Mouse (Mus musculus): ENCODE data around the gene Svep1. TPM values are rescaled to one million over a fixed set of nuclear protein-coding genes. Genes with fewer than 3 reads are reported as not detected.

Gene Svep1
- total and polyA plus RNA-seq, 2 experiments: 0.20 to 0.46 TPM

DNA sequence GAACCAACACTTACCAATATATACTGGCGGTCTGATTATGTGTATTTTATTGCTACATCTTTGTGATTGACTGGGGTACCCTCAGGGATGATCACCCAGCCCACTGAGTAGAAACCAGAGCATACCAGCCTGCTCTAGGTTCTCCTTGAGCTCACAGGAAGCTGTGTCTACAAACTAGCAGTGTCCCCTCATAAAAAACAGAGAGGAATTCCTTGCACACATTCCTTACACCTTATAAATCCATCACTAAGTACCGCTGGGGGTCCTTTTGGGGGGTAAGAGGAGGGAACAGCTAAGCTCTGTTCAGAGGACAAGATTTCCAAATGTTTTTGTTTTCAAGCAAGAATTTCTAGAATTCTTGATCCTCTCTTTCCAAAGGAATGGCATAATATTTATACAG lies 36.7 kb downstream of the Svep1 start:
- Histone ChIP-seq H3K36me3 (ENCODE audit: control insufficient read depth, insufficient read depth, low read length) (no peaks in the 10 kb centered on the region), H3K4me3 (ENCODE audit: insufficient read depth, low read depth, low read length) (no peak overlapping the region), H3K27me3 (ENCODE audit: control insufficient read depth, insufficient read depth, low read length) (no peaks in the 10 kb centered on the region), H3K79me2 (ENCODE audit: control insufficient read depth, insufficient read depth, low read length) (no peaks in the 10 kb centered on the region), H3K27ac (replicated peaks; ENCODE audit: insufficient read depth, low read depth, low read length) (no peak overlapping the region), H3K4me1 (ENCODE audit: control insufficient read depth, insufficient read depth, low read length) (no peaks in the 10 kb centered on the region), H3K9ac (ENCODE audit: low read depth, low read length) (no peak overlapping the region)
- DNase-seq (ENCODE audit: extremely low read depth, low read depth, low spot score): no peak
- TF ChIP-seq CTCF (IDR thresholded peaks at IDR 0.05; ENCODE audit: low read depth, low read length): no peak
- WGBS: 81% methylated on average over 2 of the region's 2 CpGs

DNA sequence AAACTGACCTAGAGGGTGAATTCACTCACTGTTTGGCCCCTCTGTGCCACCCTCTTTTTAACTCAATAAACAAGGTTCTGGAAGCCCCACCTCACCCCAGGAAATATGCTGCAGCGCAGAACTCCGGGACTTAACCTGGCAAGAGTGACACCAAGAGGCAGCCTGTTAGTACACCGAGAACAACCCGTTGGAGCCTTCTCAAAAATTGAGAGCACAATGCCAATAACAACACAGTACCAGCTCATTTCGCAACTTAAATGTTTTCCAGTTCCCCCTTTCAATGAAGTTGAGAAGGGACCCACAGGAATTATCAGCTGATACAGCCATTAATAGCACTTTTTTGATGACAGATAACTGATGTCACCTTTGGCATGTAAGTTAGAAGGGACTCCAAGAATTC lies 38.3 kb downstream of the Svep1 start:
- peak; percentile 44 for DNase-seq (ENCODE audit: extremely low read depth, low read depth, low spot score)
- Histone ChIP-seq H3K4me1 (ENCODE audit: control insufficient read depth, insufficient read depth, low read length) (no peaks in the 10 kb centered on the region), H3K9ac (ENCODE audit: low read depth, low read length) (no peak overlapping the region), H3K4me3 (ENCODE audit: insufficient read depth, low read depth, low read length) (no peak overlapping the region), H3K36me3 (ENCODE audit: control insufficient read depth, insufficient read depth, low read length) (no peaks in the 10 kb centered on the region), H3K79me2 (ENCODE audit: control insufficient read depth, insufficient read depth, low read length) (no peaks in the 10 kb centered on the region), H3K27ac (replicated peaks; ENCODE audit: insufficient read depth, low read depth, low read length) (no peak overlapping the region), H3K27me3 (ENCODE audit: control insufficient read depth, insufficient read depth, low read length) (no peaks in the 10 kb centered on the region)
- TF ChIP-seq POLR2A (IDR thresholded peaks at IDR 0.05; ENCODE audit: extremely low read depth, insufficient read depth, low read length): no peak
- TF ChIP-seq CTCF (IDR thresholded peaks at IDR 0.05; ENCODE audit: low read depth, low read length): no peak
- WGBS: 56% methylated on average over 5 of the region's 5 CpGs

DNA sequence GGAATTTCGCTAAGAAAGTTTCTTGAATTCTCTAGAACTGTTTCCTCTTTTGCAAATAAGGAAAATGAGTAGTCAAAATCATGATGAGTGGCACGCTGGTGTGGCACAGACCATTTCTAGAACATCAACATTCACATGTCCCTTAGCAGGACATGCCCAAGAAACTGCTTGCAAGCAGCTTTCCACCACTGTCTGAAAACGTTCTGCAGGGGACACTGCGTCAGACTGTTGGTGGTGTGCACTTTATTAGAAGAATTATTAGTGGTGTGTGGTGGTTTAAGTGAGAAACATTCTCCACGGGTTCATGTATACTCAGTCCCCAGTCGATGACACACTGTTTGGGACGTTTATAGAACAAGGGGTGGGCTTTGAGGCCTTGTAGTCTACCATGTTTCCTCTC lies 40.9 kb downstream of the Svep1 start:
- H3K4me3 ChIP-seq (ENCODE audit: insufficient read depth, low read depth, low read length): no peak overlapping the region
- no peaks in the 10 kb centered on the region; the same call in 1 of the 2 replicates for H3K27me3 ChIP-seq (ENCODE audit: control insufficient read depth, insufficient read depth, low read length)
- no peak for TF ChIP-seq CTCF (IDR thresholded peaks at IDR 0.05; ENCODE audit: low read depth, low read length)
- TF ChIP-seq POLR2A (IDR thresholded peaks at IDR 0.05; ENCODE audit: extremely low read depth, insufficient read depth, low read length): no peak
- H3K27ac ChIP-seq (replicated peaks; ENCODE audit: insufficient read depth, low read depth, low read length): no peak overlapping the region
- H3K4me1 ChIP-seq (ENCODE audit: control insufficient read depth, insufficient read depth, low read length): no peaks in the 10 kb centered on the region
- DNase-seq (ENCODE audit: extremely low read depth, low read depth, low spot score): no peak
- 70% methylated on average over 7 of the region's 7 CpGs for WGBS
- H3K36me3 ChIP-seq (ENCODE audit: control insufficient read depth, insufficient read depth, low read length): no peaks in the 10 kb centered on the region
- no peak overlapping the region for H3K9ac ChIP-seq (ENCODE audit: low read depth, low read length)
- H3K79me2 ChIP-seq (ENCODE audit: control insufficient read depth, insufficient read depth, low read length): no peaks in the 10 kb centered on the region

DNA sequence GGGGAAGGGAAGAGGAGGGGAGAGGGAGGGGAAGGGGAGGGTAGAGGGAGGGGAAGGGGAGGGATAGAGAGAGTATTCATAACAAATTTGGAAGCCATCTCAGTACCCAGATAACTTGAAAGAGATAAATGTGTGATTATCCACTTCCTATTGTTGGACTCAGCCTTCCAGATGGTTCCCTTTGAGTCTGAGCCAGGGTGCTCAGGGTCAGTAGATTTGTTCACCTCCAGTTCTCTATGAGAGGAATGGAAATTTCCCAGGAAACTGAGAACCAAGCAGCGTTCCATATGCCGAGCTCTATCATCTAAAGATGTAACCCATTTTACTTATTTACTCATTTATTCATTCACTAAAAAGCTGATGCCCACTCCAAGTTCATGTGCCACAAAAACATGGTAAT lies 44.8 kb downstream of the Svep1 start:
- no peak overlapping the region for H3K9ac ChIP-seq (ENCODE audit: low read depth, low read length)

DNA sequence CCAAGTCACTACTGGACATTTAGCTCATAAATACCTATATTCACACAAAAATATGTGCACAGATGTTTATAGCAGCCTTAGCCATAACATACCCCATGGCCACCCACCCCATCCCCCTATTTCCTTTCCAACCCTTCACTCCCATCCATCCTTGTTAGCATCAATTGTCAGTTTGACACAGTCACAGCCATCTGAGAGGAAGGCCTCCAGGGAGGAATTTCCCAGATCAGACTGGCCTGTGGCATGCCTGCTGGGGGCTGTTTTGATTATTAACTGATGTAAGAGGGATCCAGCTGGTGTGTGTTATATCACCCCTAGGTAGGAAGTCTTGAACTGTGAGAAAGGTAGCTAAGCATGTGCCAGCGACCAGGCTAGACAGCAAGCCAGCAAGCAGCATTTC lies 47.1 kb downstream of the Svep1 start:
- Histone ChIP-seq H3K36me3 (ENCODE audit: control insufficient read depth, insufficient read depth, low read length) (no peaks in the 10 kb centered on the region), H3K27me3 (ENCODE audit: control insufficient read depth, insufficient read depth, low read length) (no peaks in the 10 kb centered on the region; the same call in 1 of the 2 replicates), H3K9ac (ENCODE audit: low read depth, low read length) (no peak overlapping the region), H3K79me2 (ENCODE audit: control insufficient read depth, insufficient read depth, low read length) (no peaks in the 10 kb centered on the region), H3K27ac (replicated peaks; ENCODE audit: insufficient read depth, low read depth, low read length) (no peak overlapping the region), H3K4me1 (ENCODE audit: control insufficient read depth, insufficient read depth, low read length) (no peaks in the 10 kb centered on the region), H3K4me3 (ENCODE audit: insufficient read depth, low read depth, low read length) (no peak overlapping the region)
- TF ChIP-seq POLR2A (IDR thresholded peaks at IDR 0.05; ENCODE audit: extremely low read depth, insufficient read depth, low read length) (no peak), CTCF (IDR thresholded peaks at IDR 0.05; ENCODE audit: low read depth, low read length) (no peak)
- no peak for DNase-seq (ENCODE audit: extremely low read depth, low read depth, low spot score)
- 63% methylated on average over 1 of the region's 1 CpGs for WGBS

More for the DNA sequence above, 44.8 kb downstream of the Svep1 start:
- Histone ChIP-seq H3K27me3 (ENCODE audit: control insufficient read depth, insufficient read depth, low read length) (no peaks in the 10 kb centered on the region; the same call in 1 of the 2 replicates), H3K4me1 (ENCODE audit: control insufficient read depth, insufficient read depth, low read length) (no peaks in the 10 kb centered on the region), H3K27ac (replicated peaks; ENCODE audit: insufficient read depth, low read depth, low read length) (no peak overlapping the region), H3K4me3 (ENCODE audit: insufficient read depth, low read depth, low read length) (no peak overlapping the region), H3K36me3 (ENCODE audit: control insufficient read depth, insufficient read depth, low read length) (no peaks in the 10 kb centered on the region), H3K79me2 (ENCODE audit: control insufficient read depth, insufficient read depth, low read length) (no peaks in the 10 kb centered on the region)
- DNase-seq (ENCODE audit: extremely low read depth, low read depth, low spot score): no peak
- 81% methylated on average over 2 of the region's 2 CpGs for WGBS
- no peak for TF ChIP-seq POLR2A (IDR thresholded peaks at IDR 0.05; ENCODE audit: extremely low read depth, insufficient read depth, low read length)
- no peak for TF ChIP-seq CTCF (IDR thresholded peaks at IDR 0.05; ENCODE audit: low read depth, low read length)

DNA sequence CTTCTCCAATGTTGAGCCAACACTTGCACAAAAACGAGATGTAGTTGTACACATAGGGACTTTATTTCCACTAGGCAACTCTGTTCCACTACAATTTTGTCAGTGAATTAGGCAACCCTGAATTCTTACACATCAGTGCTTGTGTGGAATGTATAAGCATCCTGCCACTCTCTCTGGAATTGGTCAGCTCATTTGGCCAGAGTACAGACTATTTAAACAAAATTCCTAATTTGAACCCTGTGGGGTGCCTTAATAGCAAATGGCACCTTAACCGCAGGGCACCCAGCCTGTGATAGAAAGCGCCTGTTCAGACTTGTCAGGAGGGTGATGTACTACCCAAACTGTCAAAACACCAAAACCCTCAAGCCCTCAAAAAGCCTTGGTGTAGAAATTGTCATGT lies 56.4 kb downstream of the Svep1 start:
- 76% methylated on average over 3 of the region's 3 CpGs for WGBS
- DNase-seq (ENCODE audit: extremely low read depth, low read depth, low spot score): no peak
- Histone ChIP-seq H3K79me2 (ENCODE audit: control insufficient read depth, insufficient read depth, low read length) (no peaks in the 10 kb centered on the region), H3K36me3 (ENCODE audit: control insufficient read depth, insufficient read depth, low read length) (no peaks in the 10 kb centered on the region), H3K9ac (ENCODE audit: low read depth, low read length) (no peak overlapping the region), H3K4me1 (ENCODE audit: control insufficient read depth, insufficient read depth, low read length) (no peaks in the 10 kb centered on the region), H3K27me3 (ENCODE audit: control insufficient read depth, insufficient read depth, low read length) (no peaks in the 10 kb centered on the region; the same call in 1 of the 2 replicates), H3K27ac (replicated peaks; ENCODE audit: insufficient read depth, low read depth, low read length) (no peak overlapping the region), H3K4me3 (ENCODE audit: insufficient read depth, low read depth, low read length) (no peak overlapping the region)
- TF ChIP-seq CTCF (IDR thresholded peaks at IDR 0.05; ENCODE audit: low read depth, low read length): no peak
- TF ChIP-seq POLR2A (IDR thresholded peaks at IDR 0.05; ENCODE audit: extremely low read depth, insufficient read depth, low read length): no peak
